Mouse (Mus musculus) liver, embryonic 14.5 days (tissue): Measurements from ENCODE around the gene A4gnt. TPM values are rescaled to one million over a fixed set of nuclear protein-coding genes. Genes with fewer than 3 reads are reported as not detected.
A peak's percentile ranks its signal among the peaks of the same experiment; 100 is the strongest.

Experiments used
- ATAC-seq: fragments of 200-750 bp; cut with Nextera tagmentation; 2 replicates; pipeline ENCODE4 v1.8.0; 2017; ENCODE audit warnings: moderate number of reproducible peaks, mild to moderate bottlenecking, moderate library complexity; ENCODE audit not compliant: insufficient read depth
- DNase-seq, 3 experiments: peaks; one replicate each; pipeline ENCODE4 v3.0.0-alpha.2; 2012 to 2013; ENCODE audit warnings: low read depth in 3 of 3, low spot score in 3 of 3
- H3K27ac ChIP-seq: fragments of 300-500 bp; sonication (generic); 2 replicates; pipeline ENCODE4 v1.5.1; 2014; ENCODE audit warnings: moderate library complexity, mild to moderate bottlenecking, control low read depth, inconsistent platforms
- H3K27me3 ChIP-seq: fragments of 300-500 bp; sonication (generic); 2 replicates; pipeline ENCODE4 v1.6.1; 2014; ENCODE audit warnings: mild to moderate bottlenecking, low read length, moderate library complexity; ENCODE audit not compliant: control insufficient read depth, insufficient read depth
- H3K36me3 ChIP-seq: fragments of 300-500 bp; sonication (generic); replicated peaks from 2 replicates; pipeline ENCODE4 v1.6.1; 2014; ENCODE audit warnings: low read depth; ENCODE audit not compliant: control insufficient read depth, insufficient read depth
- H3K4me1 ChIP-seq, 2 experiments: fragments of 200-500 bp in 1 of 2; fragments of 300-500 bp in 1 of 2; sonication (generic) in 1 of 2; replicated peaks; 2 replicates each; pipeline ENCODE4 v1.6.1; 2012 to 2014; ENCODE audit warnings: antibody characterized with exemption in 1 of 2, inconsistent platforms in 1 of 2, low read length in 1 of 2; ENCODE audit not compliant: control insufficient read depth in 2 of 2, insufficient read depth in 2 of 2
- H3K4me2 ChIP-seq: fragments of 300-500 bp; sonication (generic); 2 replicates; pipeline ENCODE4 v1.6.1; 2014; ENCODE audit warnings: low read depth, mild to moderate bottlenecking, control low read depth, moderate library complexity
- H3K4me3 ChIP-seq, 2 experiments: fragments of 200-500 bp in 1 of 2; fragments of 300-500 bp in 1 of 2; sonication (generic) in 1 of 2; 2 replicates each; pipeline ENCODE4 v1.5.1; 2012 to 2014; ENCODE audit warnings: low read depth in 2 of 2, low read length in 2 of 2, mild to moderate bottlenecking in 2 of 2, control low read depth in 1 of 2, inconsistent platforms in 1 of 2, moderate library complexity in 1 of 2; ENCODE audit not compliant: insufficient read depth in 1 of 2
- H3K9ac ChIP-seq: fragments of 300-500 bp; sonication (generic); replicated peaks from 2 replicates; pipeline ENCODE4 v1.6.1; 2014; ENCODE audit warnings: mild to moderate bottlenecking, control low read depth, moderate library complexity
- H3K9me3 ChIP-seq: fragments of 300-500 bp; sonication (generic); 2 replicates; pipeline ENCODE4 v1.6.1; 2016; ENCODE audit warnings: low read length, mixed read lengths; ENCODE audit not compliant: control insufficient read depth
- CTCF ChIP-seq: IDR thresholded peaks from 2 replicates; pipeline ENCODE4 v1.5.1; 2016; ENCODE audit warnings: antibody characterized with exemption, low read depth, control low read depth
- EP300 ChIP-seq: IDR thresholded peaks from 2 replicates; pipeline ENCODE4 v1.6.1; 2016; ENCODE audit warnings: antibody characterized with exemption, low read depth
- WGBS: fragments of 180-500 bp; shearing (Covaris S2); extraction: QIAGEN DNeasy Blood & Tissue Kit; methylation state at CpG from one replicate; pipeline ENCODE4 v1.1.7; 2014; ENCODE audit not compliant: insufficient replicate concordance; 5-methylcytosine and 5-hydroxymethylcytosine counted together
- polyA plus RNA-seq, 2 experiments: library from polyadenylated mRNA; depleted of rRNA in 1 of 2; stranded (reverse) in 1 of 2; unstranded in 1 of 2; fragments of >200 nt; fragmentation: Nextera tagmentation in 1 of 2; extraction: Ambion mirVana in 1 of 2; gene quantifications; 2 replicates each; pipeline versions ENCODE4 v1.2.1 to v1.2.3; 2012 to 2014

The A4gnt gene
- polyA plus RNA-seq, 2 experiments = not detected

GRCm38 (mm10) chr9:99662887-99663286 lies 50.6 kb downstream of the A4gnt start:
- no peak overlapping the region for H3K9ac ChIP-seq
- no peaks in the 10 kb centered on the region for H3K9me3 ChIP-seq
- no peaks in the 10 kb centered on the region for H3K36me3 ChIP-seq
- H3K27me3 ChIP-seq = no peaks in the 10 kb centered on the region
- no peak overlapping the region for H3K27ac ChIP-seq
- no peak for ATAC-seq
- no peak overlapping the region for H3K4me3 ChIP-seq
- no peak for TF ChIP-seq EP300
- TF ChIP-seq CTCF = no peak
- H3K4me2 ChIP-seq = no peak overlapping the region
- 68% methylated on average over 10 of the region's 10 CpGs for WGBS
- no peak for DNase-seq
- H3K4me1 ChIP-seq = no peaks in the 10 kb centered on the region

- Histone ChIP-seq H3K4me1 (no peaks in the 10 kb centered on the region), H3K27ac (no peak overlapping the region), H3K9ac (no peak overlapping the region), H3K4me2 (no peak overlapping the region), H3K27me3 (no peaks in the 10 kb centered on the region), H3K4me3 (no peak overlapping the region), H3K36me3 (no peaks in the 10 kb centered on the region), H3K9me3 (no peaks in the 10 kb centered on the region)
- WGBS = 72% methylated on average over 8 of the region's 8 CpGs
- no peak for TF ChIP-seq EP300
- TF ChIP-seq CTCF = no peak
- DNase-seq (no peak), ATAC-seq (no peak)
Observed at GRCm38 (mm10) chr9:99667596-99667995, 55.3 kb downstream of the A4gnt start.

- no peak for ATAC-seq
- DNase-seq = no peak
- Histone ChIP-seq H3K36me3 (no peaks in the 10 kb centered on the region), H3K27ac (no peak overlapping the region), H3K4me2 (no peak overlapping the region), H3K4me1 (no peaks in the 10 kb centered on the region), H3K27me3 (no peaks in the 10 kb centered on the region), H3K9me3 (no peaks in the 10 kb centered on the region), H3K4me3 (no peak overlapping the region), H3K9ac (no peak overlapping the region)
- TF ChIP-seq CTCF = peak; percentile 34
- no peak for TF ChIP-seq EP300
- WGBS = 40% methylated on average over 2 of the region's 2 CpGs
Observed at GRCm38 (mm10) chr9:99671603-99672002, 59.3 kb downstream of the A4gnt start.

Other genes starting within 250 kb of the A4gnt start
- gene Mras, start 175.1 kb upstream of the A4gnt start, polyA plus RNA-seq (2012; rRNA removed) = 2.0 and 2.7 TPM in 2 replicates
- gene Mras, start 175.1 kb upstream of the A4gnt start, polyA plus RNA-seq (2014; fragmentation: Nextera tagmentation; extraction: Ambion mirVana) = 3.5 TPM in 2 replicates
- gene Nme9, start 161.0 kb upstream of the A4gnt start, polyA plus RNA-seq (2012; rRNA removed) = 0.03 and 0.11 TPM in 2 replicates
- gene Nme9, start 161.0 kb upstream of the A4gnt start, polyA plus RNA-seq (2014; fragmentation: Nextera tagmentation; extraction: Ambion mirVana) = not detected in 2 replicates
- gene Armc8, start 43.6 kb upstream of the A4gnt start, polyA plus RNA-seq (2012; rRNA removed) = 5.0 and 6.8 TPM in 2 replicates
- gene Armc8, start 43.6 kb upstream of the A4gnt start, polyA plus RNA-seq (2014; fragmentation: Nextera tagmentation; extraction: Ambion mirVana) = 7.6 and 8.6 TPM in 2 replicates
- 6.4 and 10.4 TPM in 2 replicates for gene Dbr1, start 36.7 kb upstream of the A4gnt start, polyA plus RNA-seq (2012; rRNA removed)
- 12.4 and 13.3 TPM in 2 replicates for gene Dbr1, start 36.7 kb upstream of the A4gnt start, polyA plus RNA-seq (2014; fragmentation: Nextera tagmentation; extraction: Ambion mirVana)
- gene Dzip1l, start 17.0 kb downstream of the A4gnt start, polyA plus RNA-seq (2012; rRNA removed) = 0.39 and 0.47 TPM in 2 replicates
- gene Dzip1l, start 17.0 kb downstream of the A4gnt start, polyA plus RNA-seq (2014; fragmentation: Nextera tagmentation; extraction: Ambion mirVana) = 0.38 and 0.59 TPM in 2 replicates
- gene Cldn18, start 104.8 kb downstream of the A4gnt start, polyA plus RNA-seq (2012; rRNA removed) = not detected in 2 replicates
- 0.06 TPM in 1 of 2 replicates, not detected in the other for gene Cldn18, start 104.8 kb downstream of the A4gnt start, polyA plus RNA-seq (2014; fragmentation: Nextera tagmentation; extraction: Ambion mirVana)